Mouse (Mus musculus) heart, postnatal 0 days (tissue): ENCODE measurements at regions not wholly inside any gene's neighbourhood (a gene's known extent, or its start where the extent isn't known, plus 50 kb on each side); places are given as distances from the start of the nearest gene placed in this dataset.

Experiments used
- CTCF ChIP-seq: IDR thresholded peaks from 2 replicates; pipeline ENCODE4 v1.5.1; 2016; ENCODE audit warnings: antibody characterized with exemption, control low read depth, low read depth
- EP300 ChIP-seq: IDR thresholded peaks from 2 replicates; pipeline ENCODE4 v1.6.1; 2016; ENCODE audit warnings: antibody characterized with exemption, low read depth

DNA sequence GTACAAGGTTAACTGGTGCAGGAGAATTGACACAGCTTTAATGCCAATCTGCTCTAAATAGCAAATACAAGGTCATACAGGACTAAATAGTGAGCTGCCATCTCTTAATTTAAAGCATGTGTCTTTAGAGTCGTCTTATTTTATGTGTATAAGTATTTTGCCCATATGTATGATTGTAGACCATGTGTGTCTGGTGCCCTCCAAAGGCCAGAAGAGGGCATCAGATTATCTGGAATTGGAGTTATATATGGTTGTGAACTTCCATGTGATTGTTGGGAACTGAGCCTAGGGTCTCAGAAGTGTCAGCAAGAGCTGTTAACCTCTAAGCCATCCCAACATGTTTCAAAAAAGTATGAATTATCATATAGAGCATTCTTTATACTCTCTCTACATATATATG lies 68.8 kb upstream of the Tmeff2 start:
- TF ChIP-seq CTCF (peak; percentile 48), EP300 (no peak)
